Mouse (Mus musculus): ENCODE data around the gene Vamp3.
A peak's percentile ranks its signal among the peaks of the same experiment; 100 is the strongest.

The Vamp3 gene

DNA sequence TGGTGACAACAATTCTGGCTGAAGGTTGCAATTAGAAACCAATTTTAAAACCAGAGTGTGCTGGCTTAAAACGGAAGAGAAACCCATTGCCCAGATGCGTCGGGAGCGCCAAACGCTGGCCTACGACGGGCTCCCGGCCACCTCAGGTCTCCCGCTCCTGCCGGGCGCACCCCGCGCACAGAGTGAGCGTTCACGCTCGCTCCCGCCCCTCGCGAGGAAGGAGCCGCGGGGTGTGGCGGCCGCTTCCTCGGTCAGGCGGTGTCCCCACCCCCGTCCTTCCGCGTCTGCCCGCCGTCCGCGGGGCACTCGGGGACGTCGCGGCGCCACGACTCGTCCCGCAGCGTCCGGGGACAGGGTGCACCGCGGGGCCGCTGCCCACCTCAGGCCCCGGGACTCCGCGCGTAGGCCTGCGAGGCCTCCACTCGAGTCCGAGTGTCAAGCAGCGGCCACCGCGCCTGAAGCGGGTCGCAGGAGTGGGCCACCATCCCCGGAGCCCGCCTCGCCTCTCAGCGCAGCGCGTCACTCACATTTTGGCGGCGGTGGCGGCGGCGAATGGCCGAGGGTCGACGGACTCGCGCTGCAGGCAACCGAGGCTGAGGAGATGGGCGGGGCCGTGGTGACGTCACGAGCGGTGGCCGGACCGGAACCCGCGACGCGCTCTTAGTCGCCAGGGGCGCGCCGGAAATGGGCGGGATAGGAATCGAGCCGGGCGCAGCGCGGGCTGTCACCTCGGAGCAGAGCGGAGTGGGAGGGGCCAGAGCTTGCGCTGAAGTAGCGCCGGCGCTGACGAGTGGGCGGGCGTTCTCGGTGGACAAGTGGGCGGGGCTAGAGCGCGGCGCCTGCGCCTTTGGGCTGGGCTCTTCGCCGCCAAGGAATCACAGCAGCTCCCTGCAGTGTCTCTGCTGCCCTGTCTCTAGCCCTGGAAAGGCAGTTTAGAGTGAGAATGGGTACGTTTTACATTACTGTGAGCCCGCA is at the start of gene Vamp3:
Gene Vamp3, minus strand, starts transcription at position 617 of the 975 bp plus-strand sequence.
- peak; percentile 100 for DNase-seq (ENCODE audit: low spot score)

GRCm38 (mm10) chr4:151106468-151106867 is 48.7 kb upstream of the Vamp3 start:
- DNase-seq (ENCODE audit: low spot score), result no peak

- no peak for DNase-seq (ENCODE audit: low spot score)
Measured at GRCm38 (mm10) chr4:151105886-151106285, 48.1 kb upstream of the Vamp3 start.

DNA sequence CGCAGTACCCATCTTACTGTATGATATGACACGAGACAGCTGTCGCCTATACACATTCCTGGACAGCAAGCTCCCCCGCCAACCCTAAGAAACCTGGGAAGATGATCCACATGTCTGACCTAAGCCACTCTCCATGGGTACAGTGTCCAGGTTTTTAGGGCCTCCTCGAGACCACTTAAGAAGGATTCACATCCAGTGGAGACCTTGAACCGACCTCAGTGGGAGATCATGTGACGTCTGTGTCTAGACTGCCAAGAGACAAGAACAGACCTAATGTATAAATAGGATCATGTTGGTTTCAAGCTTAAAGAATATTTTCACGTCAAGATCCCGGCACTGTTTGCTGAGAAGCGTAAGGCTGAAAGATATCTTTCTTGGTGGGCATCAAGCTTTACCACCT is 46.4 kb upstream of the Vamp3 start:
- no peak for DNase-seq (ENCODE audit: low spot score)

- DNase-seq (ENCODE audit: low spot score), result no peak
Measured at GRCm38 (mm10) chr4:151103646-151104045, 45.9 kb upstream of the Vamp3 start.

DNA sequence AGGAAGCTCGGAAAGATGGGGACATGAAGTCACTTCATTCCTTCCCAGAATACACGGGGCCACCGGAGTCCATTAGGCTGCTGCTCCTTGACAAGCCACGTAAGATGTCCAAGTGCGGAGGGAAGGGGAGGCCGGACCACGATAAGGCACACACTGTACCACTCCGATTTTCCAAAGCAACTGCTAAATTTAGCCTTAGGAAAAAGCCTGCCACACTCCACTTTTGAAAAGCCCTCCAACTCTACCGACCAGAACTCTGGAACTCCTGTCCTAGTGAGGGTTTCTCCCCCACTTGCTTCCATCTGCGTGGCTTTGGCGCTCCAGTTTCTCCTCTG is 39.3 kb upstream of the Vamp3 start:
- no peak for DNase-seq (ENCODE audit: low spot score)

GRCm38 (mm10) chr4:151096334-151097103 is 38.8 kb upstream of the Vamp3 start:
- DNase-seq (ENCODE audit: low spot score), result no peak

DNA sequence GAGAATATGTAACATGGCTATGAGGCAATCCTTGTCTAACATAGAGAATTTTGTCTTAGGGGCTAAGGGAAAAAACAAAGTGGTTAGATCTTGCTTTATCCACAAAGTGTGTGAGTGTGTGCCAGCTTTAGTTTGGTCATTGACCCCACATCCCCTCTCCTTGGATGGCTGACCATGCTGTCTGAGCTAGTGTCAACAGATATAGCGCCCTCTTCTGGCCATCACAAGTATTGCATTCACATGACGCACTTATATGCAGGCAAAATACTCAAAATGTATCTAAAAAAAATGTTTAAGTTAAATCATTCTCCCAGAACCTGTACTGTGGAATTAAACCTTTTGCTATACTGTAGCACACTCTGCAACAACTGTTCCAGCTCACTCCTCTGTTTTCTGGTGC is 37.4 kb upstream of the Vamp3 start:
- peak; percentile 75 for DNase-seq (ENCODE audit: low spot score)

DNA sequence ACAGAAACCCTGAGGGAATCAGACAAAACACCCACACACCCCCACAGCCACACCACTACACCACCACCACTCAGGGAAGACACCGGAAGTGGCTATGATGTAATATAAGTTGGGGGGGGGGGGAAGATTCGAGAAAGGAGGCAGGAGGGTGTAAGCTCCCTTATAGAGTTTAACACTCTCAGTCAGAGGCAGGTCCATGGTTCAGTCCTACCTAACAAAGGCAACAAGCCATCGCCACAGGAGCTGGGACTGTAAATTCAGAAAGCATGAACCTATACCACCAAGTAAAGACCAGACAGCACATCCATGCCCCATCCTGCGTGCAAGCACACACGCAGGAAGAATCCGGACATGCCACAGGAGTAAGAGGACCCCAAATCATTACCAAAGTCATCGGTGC is 31.5 kb upstream of the Vamp3 start, which contains the start of gene Gm13090:
Gene Gm13090, plus strand, starts transcription at position 301 of the 400 bp plus-strand sequence.
- no peak for DNase-seq (ENCODE audit: low spot score)

GRCm38 (mm10) chr4:151088819-151089218 is 31.1 kb upstream of the Vamp3 start:
- DNase-seq (ENCODE audit: low spot score), result no peak

- no peak for DNase-seq (ENCODE audit: low spot score)
Measured at GRCm38 (mm10) chr4:151087358-151087757, 29.6 kb upstream of the Vamp3 start.

DNA sequence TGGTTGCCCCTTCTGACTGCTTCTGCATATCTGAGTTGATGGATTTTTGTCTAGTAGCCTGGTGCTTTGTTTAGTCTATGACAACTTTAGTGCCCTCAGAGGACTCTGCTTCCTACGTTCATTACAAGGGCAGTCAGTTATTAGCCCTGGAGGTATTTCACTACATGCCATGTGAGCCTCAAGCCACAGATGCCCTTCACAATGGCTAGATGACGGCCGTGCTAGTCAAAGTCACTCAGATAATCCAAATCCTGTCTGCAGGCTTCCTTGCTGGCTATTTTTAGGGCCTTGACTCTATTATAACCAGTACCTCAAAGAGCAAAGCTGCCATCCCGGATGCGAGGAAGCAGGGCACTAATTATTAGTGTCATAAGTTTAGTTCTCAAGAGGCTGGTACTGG is 25.3 kb upstream of the Vamp3 start:
- DNase-seq (ENCODE audit: low spot score), result no peak

DNA sequence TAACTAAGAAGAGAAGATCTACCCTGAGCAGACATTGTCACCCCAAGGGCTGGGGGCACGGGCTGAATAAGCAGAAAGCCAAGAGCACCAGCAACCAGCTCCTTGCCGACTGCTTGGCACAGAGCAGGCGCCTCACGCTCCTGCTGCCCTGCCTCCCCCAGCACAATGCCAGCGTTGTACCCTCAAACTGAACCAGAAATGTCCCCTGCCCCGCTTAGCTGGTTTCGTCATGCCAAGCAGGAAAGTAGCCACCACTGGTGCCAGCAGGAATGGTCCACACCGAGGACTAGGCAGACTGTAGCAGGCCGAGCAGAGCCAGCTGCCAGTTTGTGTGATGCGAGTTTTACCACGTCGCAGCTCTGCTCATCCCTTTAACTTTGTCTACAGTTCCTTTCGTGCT is 24.2 kb upstream of the Vamp3 start:
- DNase-seq (ENCODE audit: low spot score), result no peak

DNA sequence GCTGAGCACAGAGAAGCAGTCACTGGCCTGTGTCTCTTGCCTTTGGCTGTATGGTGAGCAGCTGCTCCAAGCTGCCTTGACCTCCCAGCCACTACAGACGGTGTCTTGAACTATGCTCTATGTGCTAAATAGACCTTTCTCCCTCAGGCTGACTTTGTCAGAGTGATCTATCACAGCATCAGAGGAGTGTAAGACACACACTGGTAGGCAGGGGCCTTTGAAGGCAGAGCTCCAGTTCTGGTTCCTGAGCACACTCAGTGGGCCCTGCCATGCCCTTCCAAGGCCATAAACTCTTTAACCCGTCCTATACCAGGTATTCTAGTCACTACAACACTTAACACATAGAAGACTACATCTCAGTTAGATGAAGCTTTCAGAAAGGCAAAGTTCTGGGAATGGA is 23.6 kb upstream of the Vamp3 start:
- DNase-seq (ENCODE audit: low spot score), result no peak

DNA sequence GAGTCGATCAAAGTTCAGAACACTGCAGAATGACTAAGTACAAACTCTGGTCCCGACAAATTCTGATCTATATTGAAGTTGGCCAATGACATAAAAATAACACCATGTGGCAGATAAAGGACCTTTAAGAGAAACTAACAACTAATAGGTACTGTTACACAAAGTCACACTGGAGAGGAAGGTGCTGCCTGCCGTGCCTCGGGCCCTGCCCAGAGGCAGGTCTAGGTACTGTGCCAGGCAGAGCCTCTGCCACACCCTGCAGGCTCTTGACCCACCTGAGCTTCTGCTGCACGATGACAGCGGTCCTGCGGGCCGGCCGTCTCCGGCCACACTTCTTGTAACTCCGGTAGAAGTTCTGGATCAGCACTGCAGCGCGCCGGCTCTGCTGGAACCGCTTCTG is 17.1 kb upstream of the Vamp3 start:
- no peak for DNase-seq (ENCODE audit: low spot score)

DNA sequence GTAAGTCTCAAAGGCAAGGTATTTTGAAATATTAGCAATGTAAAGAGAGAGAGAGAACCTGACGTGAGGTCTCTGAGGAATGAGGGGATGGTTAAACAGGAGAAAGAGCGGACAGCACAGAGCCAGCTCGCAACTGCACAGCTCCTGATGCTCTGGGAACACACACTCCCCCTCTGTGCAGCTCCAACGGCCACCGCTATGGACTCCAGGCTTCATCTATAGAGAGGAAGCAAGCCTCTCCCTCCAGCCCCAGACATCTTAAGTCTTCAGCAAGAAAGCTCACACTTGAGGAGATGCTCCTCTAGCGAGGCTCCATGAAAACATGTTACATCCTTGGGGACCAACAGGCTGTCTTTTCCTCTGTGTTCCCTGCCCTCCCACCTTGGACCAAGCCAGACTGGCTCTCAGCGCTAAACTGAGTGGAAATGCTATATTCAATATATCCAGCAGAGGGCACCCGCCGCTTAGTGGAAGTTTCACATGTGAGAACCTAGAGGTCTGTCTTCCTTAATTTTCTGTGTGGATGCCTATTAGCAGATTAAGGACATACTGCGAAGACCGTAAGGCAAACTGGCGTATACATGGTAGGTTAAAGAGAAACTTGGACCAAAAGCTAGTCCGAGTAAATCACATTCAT is 15.5 kb upstream of the Vamp3 start:
- DNase-seq (ENCODE audit: low spot score), result peak; percentile 79

GRCm38 (mm10) chr4:151070962-151071361 is 13.2 kb upstream of the Vamp3 start:
- no peak for DNase-seq (ENCODE audit: low spot score)

GRCm38 (mm10) chr4:151068751-151069150 is 11.0 kb upstream of the Vamp3 start:
- DNase-seq (ENCODE audit: low spot score), result no peak

- DNase-seq (ENCODE audit: low spot score), result no peak
Measured at GRCm38 (mm10) chr4:151059566-151059965, 1.8 kb upstream of the Vamp3 start.

GRCm38 (mm10) chr4:151058634-151059033 is 871 bp upstream of the Vamp3 start:
- no peak for DNase-seq (ENCODE audit: low spot score)

DNA sequence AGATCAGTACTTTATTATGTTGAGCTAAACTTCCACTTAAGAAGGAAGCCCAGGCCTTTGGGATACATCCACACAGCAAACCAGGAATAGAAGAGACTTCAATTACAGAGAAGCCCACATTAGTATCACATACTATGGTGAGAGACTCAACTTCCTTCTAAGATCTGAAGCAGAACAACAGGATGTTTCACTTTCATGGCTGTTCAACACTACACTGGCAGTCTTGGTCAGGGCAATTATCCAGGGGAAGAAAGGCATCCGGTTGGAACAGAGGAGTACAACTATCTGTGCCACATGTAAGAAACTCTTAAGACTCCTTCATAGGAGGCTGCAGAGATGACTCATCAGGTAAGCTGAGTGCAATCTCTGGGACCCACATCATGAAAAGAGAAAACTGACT is 6.6 kb downstream of the Vamp3 start:
- DNase-seq (ENCODE audit: low spot score), result no peak

GRCm38 (mm10) chr4:151046524-151046923 is 11.2 kb downstream of the Vamp3 start:
- no peak for DNase-seq (ENCODE audit: low spot score)

All from embryo, embryonic 10 days (tissue).